Mouse (Mus musculus): ENCODE measurements around the gene Klk11.

The Klk11 gene

DNA sequence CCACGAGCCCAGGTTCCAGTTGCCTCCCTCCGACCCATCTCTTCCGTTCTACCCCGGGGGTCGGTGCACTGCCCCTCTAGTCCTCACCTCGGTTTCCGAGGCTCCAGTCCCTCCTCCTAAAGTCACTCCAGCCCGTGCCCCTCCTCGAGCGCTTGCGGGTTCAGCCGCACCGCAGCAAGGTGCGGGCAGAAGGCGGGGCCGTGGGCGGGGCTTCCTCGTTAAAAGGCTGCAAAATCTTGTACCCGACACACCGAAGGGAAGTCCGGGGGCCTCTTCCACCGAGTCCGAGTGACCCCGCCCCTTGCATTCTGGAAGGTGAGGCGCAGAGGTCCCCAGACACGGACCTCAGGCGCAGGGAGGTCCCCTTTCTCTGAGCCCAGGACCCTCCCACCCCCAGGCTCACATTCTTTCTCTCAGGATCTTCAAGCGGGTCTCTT is 22.9 kb downstream of the Klk11 start, which contains the start of gene Klk8:
TSS of gene Klk8 (plus strand) at position 245 of the 437 bp plus-strand sequence.
- peak; percentile 48 to 51 for DNase-seq

DNA sequence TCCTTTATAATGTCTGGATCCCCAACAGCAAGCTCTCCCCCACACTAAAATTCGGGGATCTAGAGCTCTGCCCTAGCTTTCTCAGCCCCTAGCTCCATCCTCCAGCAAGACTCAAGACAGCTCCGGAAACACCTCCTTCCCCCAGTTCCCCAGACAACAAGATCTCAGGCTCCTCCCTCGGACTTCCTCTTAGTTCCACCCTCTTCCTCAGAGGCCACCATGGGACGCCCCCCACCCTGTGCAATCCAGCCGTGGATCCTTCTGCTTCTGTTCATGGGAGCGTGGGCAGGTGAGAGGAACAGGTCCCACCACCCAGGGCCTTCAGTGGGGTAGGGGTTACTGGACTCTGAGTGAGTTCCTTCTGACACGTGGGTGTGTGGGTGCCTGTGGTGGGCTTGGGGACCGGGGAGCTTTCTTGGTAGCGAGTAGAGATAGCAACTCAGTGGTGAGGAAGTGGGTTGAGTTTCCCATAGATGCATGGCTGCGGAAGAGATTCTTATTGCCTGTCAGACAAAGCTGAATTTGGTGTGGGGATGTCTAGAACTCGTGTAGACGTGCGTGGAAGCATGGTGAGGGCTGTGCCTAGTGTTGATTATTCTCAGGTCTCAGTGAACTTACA is 23.5 kb downstream of the Klk11 start:
- peak; percentile 41 to 49 for DNase-seq

DNA sequence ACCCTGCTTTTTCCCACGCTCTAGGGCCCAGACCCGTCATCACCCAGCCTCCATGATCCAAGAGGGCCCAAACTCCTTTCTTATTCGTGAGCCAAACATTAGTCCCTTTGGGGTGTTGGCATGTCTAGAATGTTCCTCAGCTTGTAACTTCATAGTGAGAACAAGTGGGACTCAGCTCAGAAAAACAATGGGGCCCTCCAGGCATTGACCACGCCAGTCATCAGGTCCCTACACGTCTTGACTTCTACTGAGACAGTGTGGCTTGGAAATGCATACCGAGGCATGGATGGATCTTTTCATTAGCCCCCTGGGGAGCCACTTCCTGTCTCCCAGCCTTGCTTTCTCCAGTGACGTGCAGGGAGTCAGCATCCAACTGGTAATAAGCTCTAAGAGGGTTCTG is 25.5 kb downstream of the Klk11 start:
- DNase-seq = no peak

DNA sequence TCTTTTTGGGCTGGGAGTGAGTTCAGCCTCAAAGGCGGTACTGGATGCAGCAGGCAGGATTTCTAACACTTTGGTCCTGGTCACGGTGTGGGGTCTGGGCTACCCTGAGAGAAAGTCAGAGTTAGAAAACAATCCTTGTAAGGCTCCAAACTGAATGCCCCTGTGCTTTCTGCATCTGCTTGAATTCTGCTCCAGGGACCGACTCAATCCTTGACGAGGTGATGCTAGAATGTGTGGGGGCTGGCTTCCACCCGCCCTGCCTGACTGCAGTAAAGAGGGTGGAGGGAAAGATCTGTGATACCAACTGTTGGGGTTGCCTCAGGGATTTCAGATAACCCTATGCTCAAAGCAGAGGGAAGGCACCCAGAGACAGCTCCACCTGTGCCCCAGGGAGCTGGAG is 36.6 kb downstream of the Klk11 start, which contains the start of gene Klk7:
TSS of gene Klk7 (plus strand) at position 301 of the 400 bp plus-strand sequence.
- no peak for DNase-seq

DNA sequence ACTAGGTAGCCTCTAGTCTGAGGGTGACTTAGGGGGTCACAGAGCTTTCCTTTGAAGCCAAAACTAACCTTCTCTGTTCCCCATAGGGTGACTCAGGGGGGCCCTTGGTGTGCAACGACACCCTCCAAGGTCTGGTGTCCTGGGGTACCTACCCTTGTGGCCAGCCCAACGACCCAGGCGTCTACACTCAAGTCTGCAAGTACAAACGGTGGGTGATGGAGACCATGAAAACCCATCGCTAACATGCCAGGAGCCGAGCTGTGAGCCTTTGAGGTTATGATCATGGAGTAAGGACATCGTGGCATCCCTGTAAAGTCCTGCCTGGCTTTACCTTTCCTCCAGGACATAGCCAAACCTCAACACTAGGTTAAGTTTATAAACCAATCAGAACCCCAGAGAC is 40.8 kb downstream of the Klk11 start:
- DNase-seq = no peak

DNA sequence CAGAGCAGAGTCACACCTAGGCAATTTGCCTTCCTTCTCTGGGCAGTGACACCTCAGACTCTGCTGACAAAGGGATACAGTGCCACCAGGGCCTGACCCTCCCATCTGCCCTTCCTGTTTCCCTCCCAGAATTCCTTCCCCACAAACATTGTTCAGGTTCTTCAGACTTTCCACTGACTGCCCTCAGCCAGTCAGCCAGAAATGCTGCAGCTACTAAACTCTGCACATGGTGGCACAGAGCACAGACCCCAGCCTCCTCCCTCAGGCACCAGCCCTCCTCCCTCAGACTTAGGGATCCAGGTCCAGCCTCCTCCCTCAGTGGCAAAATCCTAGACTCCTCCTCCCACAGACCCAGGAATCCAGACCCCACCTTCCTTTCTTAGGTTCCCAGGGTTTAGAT is 42.3 kb downstream of the Klk11 start:
- no peak for DNase-seq

GRCm38 (mm10) chr7:43821581-43821980 is 47.2 kb downstream of the Klk11 start:
- no peak for DNase-seq

DNA sequence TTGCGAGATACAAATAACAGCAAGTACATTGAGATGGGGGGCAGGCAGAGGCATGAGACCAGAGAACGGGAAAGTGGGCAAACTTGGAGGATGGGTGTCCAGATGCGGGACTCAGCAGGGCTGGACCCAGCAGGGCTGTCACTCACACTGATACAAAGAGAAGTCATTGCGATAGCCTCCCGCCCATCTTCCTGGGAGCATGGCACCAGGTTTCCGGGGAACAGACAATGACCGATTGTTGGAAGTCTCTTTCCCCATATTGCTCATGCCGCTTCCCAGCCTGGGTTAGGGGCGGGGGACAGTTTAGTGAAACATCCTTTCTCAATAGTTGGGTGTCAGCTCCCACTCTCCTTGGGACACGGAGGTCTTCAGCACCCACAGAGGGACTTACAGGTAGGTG is 49.8 kb downstream of the Klk11 start, which contains the start of gene Klk6:
TSS of gene Klk6 (plus strand) at position 301 of the 400 bp plus-strand sequence.
- no peak for DNase-seq

DNA sequence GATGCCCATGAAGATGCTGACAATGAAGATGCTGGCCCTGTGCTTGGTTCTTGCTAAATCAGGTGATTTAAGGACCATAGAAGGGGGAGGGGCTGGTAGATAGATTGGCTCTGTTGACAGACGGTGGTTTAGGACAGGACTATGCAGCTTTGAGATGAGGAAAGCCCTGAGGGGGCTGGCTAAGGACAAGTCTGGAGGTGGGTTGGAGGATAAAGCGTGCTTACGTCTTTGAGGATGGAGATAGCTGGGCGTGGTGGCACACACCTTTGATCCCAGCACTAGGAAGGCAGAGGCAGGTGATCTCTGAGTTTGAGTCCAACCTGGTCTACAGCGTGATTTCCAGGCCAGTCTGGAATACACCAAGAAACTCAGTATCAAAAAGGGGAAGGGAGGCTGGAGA is 51.7 kb downstream of the Klk11 start:
- DNase-seq = no peak

GRCm38 (mm10) chr7:43827706-43828105 is 53.3 kb downstream of the Klk11 start:
- no peak for DNase-seq
